Mouse (Mus musculus): ENCODE data around the gene Adra1b.

The Adra1b gene

DNA sequence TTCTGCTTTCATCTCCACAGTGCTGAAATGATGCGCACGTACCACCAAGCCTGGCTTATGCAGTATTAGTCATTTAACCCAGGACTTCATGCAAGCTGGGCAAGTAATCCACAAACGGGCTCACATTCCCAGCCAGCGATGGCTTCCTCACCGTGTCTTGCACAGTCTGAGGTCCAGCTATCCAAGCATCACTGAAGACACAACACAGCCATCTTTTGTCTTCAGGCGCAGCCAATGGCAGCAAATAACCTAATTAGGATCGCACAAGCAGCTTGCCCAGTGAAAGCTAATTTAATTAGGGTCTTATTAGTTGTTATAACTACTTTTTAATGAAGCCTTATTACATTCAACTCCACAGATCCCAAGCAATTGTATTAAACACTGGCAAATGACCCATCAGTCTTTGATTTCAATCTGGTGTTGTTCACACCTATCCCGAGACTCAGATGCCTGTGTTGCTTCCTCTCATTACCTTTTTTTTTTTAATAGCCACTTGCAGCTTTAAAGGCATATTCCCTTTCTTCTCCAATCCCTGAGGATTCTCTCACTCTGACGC lies 83.6 kb downstream of the Adra1b start:
- DNase-seq, result no peak

DNA sequence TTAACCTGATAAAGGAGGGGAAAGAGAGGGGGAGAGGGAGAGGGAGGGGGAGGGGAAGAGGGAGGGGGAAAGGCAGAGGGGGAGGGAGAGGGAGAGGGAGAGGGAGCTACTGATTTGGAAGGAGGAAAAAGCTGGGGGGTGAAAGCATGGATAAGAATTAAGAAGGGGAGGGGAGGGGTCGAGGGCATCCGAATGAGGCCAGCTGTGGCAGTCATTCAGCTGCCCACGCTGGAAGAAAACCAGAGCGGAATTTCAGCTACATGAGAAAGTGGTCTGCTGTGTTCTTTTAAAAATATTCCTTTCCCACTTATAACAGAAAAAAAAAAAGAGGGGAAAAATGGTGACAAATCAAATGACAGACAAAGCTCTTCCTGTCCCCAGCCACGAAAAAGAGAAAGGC lies 88.5 kb downstream of the Adra1b start:
- DNase-seq, result no peak

DNA sequence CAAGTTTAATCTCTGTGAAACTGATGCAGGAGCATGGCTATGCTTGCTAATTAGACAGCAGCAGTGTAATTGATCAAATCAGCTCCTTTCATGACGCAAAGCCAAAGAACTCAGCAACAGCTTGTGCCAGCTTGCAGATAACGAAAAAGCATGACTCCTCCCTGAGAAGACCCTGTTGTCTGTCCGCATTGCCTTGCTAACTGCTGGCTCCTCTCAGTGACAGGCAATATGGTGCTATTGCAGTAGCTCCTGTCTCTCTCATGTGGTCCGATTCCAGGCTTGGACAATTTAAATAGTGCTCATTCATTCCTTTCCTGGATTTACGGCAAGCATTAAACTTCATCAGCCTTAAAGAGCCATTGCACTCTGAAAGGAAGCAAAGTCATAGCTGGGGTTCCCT lies 93.3 kb downstream of the Adra1b start:
- DNase-seq, result no peak

DNA sequence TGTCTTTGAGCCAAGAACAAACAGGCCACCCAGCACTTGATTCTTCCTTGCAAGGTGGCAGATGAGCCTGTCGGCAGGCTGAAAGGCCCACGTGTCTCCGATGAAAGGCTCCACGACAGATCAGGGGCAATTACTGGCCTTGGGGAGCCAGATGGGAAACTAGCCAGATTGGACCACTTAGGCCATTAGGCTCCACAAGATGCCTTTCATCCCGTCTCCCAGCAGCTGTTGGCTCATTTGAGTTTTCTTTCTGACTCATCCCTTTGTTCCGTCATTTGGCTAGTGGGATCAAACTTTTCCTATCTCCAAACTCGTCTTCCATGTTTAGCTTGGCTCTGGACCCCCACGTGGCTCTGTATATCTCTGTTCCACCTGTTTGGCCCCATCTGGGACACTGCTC lies 105.0 kb downstream of the Adra1b start:
- no peak for DNase-seq

DNA sequence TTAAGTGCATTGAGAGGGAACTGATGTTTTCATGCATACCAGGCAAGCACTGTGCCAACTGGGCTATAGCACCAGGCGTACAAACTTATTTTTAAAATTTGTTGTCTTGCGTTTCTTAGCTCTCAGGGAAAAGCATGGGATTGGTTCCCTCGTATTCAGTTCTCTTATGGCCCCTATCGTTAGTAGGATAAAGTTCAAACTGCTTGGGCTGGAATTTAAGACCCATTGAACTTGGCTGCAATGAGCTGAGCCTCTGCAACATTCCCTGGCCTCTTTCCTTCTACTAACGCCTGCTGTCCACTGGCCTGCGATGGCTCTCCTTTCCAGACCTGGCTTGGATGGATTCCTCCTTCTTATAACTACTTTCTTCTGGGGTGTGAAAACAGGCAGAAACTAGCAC lies 110.6 kb downstream of the Adra1b start:
- no peak for DNase-seq

DNA sequence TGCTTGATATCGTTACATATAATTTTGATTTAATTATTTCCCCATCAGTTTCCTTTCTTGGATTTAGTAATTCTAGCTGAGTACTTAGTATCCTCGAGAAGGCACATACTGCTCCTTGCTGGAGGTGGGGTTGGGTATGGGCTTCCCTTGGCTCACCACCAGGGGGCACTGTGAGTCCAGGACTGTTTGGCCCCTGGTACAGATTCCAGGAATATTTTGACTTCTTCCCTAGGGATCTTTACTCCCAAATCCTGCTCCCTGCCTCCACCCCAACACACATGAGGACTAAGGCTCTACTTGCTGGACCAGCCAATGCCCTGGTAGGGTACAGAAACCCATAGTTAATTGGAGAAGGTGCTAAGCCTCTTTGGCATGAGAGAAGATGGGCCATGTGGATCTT lies 117.2 kb downstream of the Adra1b start:
- DNase-seq, result peak; percentile 83

DNA sequence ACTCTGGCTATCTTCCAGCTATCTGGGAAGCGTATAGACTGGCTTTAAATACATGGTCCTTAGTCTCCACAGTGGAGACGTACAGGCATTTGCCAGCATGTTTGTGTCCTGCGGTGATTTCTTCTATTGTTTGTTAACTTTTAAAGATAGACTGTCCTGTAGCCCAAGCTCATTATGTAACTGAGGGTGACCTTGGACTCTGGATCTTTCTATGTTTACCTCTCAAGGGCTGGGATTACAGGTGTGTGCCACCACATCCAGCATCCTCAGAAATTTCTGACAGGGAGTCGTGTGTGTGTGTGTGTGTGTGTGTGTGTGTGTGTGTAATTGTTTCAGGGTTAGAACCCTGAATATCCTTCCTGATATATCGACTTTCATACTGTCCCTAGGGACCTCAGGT lies 117.9 kb downstream of the Adra1b start:
- DNase-seq, result no peak

DNA sequence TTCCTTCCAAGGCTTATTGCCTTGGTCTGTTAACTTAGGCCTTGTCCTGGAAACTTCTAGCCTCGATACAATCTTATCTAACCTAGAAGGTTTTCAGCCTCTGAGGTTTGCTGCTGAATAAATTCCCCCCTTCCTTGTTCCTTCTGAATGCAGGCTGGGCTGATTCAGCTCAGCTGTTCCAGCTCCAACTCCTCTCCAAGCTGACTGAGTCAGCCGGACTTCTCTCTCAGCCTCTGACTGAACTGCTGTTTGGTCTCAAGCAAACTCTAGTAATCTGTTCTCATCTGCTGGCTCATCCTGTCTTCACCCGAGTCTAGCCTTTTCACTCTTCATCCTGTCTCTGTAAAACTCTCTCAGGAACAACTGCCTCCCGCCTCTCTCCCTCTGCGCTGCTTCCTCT lies 121.5 kb downstream of the Adra1b start:
- DNase-seq, result no peak

DNA sequence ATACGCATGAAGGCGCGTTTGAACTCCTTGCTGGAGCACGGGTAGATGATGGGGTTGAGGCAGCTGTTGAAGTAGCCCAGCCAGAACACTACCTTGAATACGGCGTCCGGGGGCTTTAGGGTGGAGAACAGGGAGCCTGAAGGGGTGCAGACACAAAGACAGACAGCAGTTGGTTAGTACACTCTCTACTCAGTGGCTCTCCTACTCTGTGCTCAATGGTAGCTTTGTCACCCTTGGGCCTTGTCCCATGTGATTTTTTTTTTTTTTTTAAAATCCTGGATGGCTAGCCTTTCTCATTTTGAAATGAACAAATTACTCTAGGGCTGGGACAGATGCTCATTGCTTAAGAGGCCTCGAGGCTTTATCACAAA lies 124.7 kb downstream of the Adra1b start:
- no peak for DNase-seq

DNA sequence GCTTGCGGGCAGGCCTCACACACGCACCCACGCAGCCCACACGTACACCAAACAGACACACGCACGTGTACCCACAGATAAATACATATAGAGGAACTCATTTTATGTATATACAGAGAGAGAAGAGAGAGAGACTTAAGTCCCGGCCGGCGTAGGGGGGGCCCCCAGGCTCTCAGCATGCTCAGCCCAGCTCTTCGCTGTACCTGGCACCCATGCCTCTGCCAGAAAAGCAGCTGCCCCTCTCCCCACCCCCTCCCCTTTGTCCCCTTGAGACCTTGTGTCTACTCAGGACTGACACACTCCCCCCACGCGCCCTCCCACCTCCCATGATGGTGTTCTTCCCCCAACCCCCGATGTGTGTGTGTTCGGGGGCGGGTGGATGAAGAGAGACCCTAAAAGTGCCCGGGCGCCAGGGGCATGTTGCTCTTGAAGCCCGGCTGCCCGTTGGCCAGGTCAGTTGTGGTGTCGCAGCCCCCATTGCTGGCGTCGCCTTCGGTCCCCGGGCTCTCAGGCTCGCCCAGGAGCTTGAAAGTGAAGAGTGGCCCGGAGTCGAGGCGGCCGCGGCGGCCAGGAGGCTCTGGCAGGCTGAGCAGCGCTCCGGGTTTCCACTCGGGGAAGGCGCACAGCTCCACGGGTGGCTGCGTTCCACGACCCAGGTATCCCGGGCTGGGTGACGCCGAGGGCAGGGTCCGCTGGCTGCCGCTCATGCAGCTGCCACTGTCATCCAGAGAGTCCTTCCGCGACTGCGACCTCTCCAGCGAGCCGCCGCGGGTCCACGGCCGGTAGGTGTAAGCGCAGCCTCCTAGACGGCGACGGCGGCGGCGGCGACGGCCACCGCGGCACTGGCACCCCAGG lies 125.3 kb downstream of the Adra1b start:
- peak; percentile 25 for DNase-seq

DNA sequence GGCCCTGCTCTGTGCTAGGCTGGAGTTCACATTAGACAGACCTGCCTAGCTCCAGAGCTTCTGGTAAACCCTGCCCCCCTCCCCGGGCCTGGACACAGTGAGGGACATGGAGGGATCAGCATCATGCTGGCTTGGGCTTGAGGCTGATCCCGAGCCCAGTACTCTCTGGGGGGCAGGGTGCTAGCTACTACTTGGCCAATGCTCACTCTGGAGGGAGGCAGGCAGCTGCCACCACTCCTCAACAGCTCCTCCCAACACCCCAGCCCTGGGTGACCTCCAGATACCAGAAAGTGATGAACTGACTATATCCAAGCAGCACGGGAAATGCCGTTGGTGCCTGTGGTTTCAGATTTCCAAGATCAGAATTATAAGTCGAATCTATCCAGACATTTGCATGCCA lies 127.3 kb downstream of the Adra1b start:
- peak; percentile 76 for DNase-seq

DNA sequence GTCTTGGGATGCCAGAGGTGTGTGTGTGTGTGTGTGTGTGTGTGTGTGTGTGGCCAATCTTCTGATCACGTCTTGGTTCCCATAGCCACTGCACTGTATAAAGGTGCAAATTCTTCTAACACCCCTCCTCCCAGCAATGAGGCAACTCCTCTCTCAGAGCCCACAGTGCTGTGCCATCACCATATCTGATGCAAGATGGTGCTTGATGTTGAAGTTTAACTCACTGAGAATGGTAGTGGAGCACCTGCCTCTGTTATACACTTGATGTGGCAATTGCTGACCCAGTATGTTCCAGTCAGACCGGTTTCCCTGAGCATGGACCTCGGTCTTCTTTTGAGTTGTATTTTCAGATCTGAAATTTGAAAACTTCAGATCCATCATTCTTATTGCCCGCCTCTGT lies 130.9 kb downstream of the Adra1b start:
- DNase-seq, result no peak

DNA sequence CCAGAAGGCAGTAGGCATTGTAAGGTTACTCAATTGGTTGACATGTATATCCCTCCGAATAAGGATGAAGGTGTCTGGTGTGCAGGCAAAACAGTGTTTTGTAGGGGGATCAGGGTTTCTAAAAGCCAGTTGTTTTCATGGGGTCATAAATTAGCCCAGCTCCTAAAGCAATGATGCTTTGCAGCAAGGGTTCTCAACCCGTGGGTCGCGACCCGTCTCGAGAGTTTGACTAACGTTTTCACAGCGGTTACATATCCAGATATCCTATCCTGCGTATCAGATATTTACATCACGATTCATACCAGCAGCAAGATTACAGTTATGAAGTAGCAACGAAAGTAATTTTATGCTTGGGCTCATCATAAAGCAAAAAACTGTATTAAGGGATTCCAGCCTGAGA lies 133.3 kb downstream of the Adra1b start:
- no peak for DNase-seq

DNA sequence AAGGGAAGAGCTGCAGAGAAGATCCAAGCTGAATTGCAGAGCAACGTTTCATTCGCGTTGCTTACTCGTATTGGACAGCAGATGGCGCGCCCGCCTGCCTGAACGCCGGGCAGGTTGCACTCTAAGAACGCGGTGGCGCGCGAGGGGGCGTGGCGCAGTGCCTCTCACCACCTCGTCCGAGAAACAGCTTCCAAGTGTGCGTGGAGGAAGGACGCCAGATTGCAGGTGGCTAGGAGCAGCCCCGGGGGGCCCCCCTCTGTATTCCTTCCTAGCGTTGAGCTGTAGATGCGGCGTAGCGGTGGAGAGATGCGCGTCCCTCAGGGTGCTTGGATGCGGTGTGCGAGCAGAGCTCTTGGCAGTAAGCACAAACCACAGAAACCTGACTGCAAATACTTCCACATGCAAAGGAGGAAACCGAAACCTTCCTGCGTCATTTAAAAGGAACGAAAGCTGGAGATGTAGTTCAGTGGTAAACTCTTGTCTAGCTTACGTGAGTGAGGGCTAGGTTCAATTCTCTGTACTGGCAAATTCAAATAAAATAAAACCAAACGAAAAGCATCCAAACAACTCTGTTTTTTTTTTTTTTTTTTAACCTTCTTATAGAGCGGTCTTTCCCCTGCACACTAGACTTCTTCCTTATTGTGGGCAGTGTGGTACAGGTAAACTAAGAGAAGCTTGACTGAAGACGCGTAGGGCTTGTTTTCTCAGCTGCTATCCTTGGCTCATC lies 133.9 kb downstream of the Adra1b start:
- DNase-seq, result peak; percentile 83

DNA sequence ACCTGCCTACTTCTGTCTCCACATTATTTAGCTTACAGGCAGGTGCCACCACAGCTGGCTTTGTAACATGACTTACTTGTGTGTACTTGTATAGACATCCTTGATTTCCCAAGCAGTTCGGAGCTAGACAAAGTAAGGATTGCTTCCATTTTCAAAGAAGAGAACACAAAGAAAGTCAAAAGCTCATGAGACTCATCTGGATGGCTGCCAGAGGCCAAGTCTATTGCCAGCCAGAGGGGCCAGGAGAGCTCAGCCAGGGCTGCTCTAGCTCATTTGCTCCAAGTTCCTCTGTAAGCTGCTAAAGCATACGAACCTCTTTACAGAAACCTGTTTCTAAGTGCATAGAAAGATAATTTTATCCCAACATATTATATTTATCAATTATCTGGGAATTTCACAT lies 142.6 kb downstream of the Adra1b start:
- no peak for DNase-seq

DNA sequence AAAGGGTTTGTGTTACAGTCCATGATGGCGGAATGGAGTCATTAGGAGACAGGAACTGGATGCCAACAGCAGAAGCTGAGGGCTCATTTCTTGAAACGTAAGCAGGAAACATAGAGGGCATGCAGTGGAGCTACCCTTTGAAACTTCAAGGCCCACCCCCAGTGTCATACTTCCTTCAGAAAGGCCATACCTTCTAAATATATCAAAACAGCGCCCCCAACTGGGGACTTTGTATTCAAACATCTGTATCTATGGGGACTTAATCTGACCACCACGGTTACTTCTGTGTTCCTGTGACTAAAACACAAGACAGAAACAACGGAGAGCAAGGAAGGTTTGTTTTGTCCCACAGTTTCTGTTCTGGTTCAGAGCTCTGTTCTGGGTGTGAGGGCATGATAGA lies 145.6 kb downstream of the Adra1b start:
- DNase-seq, result no peak

DNA sequence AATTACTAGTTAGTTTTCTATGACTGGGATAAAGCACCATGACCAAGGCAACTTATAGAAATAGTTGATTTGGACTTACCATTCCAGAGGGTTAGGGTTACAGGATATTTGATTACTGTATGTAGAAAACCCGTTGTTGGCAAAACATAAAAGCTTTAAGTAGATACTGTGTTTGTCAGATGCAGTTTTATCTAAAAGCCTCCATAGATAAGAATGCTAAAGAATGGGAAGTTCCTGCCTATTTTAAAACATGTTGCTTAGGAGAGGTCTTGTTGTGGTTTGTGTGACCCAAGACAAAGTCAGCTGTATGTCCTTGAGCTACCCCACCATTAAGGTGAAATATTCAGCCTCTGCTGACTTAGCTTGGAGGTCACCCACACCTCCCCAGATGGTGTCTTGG lies 146.4 kb downstream of the Adra1b start:
- DNase-seq, result no peak

DNA sequence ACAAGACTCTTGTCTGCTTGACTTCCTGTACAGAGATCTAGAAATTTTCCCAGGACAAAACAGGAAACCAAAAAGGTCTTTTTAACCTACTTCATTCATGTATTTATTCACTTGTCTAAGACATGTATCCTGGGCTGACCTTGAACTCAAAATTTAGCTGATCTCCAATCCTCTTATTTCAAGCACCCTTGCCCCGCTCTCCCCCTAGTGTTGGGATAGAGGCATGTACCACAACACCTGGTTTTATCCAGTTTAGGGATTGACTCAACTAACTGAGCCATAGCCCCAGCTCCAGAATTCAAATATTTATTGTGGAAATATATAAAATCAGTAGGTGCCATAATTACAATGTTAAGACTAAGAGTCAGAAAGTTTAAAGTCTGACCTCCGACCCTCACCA lies 149.5 kb downstream of the Adra1b start:
- no peak for DNase-seq

DNA sequence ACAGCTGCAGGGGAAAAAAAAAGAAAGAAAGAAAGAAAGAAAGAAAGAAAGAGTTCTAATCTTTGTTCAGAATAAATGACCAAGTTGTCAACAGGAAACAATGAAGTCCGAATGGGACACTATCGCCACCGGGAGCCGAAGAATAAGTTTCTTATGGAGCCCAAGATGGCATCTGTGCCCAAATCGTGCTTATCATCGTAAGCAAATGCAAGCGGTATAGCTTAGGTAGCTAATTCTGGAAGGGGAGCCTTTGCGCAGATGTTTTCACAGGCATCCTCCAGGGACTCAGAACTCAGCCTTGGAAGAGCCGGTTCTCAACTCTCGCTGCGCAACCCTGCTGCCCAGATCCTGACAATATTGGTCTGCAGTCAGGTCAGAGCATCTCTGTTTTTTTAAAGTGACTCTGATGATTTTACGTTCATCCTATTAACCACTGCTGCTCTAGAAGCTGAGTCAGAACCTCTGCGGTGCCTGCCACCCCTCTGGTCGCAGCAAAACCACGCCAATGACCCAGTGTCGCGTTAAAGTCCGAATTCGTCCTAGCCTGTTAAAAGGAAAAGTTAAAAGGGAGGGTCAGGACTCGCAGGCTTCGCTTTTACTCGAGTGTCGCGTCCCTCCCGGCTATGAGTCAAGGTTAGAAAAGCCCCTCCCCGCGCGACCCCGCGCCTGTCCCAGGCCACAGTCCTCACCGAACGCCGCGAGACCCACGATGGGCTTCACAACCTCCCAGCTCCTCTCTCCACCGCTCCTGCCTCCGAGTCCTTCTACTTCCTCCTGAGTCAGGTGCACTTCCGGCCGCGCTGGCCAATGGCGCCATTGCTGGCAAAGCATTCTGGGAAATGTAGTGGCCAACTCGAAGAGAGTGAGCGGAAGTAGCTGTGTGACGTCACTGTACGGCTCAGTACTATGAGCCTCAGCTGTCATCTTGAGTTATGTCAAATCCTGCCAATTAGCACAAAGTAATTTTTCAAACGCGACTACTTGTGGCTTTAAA lies 153.5 kb downstream of the Adra1b start, which contains the start of gene Ttc1:
Gene Ttc1 (minus strand): TSS at position 776 of the 994 bp plus-strand sequence.
- DNase-seq, result peak; percentile 98

DNA sequence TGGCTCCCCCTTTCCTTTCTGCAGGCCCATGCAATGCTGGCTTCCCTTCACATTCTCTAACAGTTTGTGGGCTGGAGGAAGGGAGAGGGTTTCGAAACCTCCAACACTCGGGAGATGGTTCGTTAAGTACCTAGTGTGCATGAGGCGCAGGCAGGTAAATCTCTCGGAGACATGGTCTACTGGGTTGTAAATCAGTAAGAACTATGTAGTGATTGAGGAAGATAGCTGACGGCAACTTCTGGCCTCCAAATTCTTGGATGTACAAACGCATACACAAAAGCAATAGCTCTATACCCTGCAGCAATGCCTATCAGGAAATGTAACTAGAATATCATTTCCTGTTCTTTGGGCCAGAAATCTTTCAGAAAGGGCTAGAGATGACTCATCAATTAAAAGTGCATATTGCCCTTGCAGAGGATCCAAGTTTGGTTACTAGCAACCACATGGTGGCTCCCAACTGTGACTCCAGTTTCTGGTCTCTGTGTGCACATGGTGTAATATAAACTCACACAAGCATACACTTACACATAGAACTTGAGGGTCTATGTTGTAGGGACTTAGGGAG lies 172.2 kb downstream of the Adra1b start:
- DNase-seq, result no peak

DNA sequence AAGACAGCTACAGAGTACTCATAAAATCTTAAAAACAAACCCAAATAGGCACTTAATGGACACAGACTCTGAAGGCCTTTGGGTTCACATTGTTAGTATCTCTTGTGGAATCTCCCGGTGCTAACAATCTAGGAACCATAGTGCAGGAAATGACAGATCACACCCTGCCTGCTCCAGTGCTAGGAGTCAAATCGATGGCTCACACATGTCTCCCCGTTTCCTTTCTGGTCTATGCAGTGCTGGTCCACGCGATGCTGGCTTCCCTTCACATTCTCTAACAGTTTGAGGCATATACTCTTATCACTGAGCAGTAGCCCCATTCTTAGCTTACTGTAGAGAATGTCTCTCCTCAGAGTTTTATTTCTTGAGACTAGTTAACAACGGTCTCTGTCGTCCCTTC lies 173.2 kb downstream of the Adra1b start:
- DNase-seq, result no peak

Data from lung, postnatal 14 days (tissue).